Mouse (Mus musculus): ENCODE measurements around the gene Pde3a.

DNA sequence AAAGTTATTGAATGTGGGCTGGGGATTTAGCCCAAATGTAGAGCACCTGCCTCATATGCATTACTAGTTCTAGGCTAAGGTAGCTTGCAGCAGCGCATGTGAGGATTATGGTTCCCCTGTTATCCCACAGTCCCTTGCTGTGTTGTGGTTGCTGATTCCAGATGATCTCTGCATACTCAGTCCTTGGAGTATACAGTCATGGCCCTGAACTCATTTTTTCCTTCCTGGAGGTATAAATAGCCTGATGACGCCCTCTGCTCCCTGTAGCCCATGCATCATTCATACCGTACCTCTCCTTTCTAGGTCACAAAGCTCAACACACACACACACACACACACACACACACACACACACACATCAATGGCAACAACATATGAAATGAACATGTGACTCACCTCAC lies 72.2 kb downstream of the Pde3a start:
- no peak for TF ChIP-seq CTCF (IDR thresholded peaks at IDR 0.05; ENCODE audit: insufficient read depth, low read length)
- TF ChIP-seq POLR2A (IDR thresholded peaks at IDR 0.05; ENCODE audit: borderline replicate concordance, extremely low read depth, low read depth, low read length): no peak
